Mouse (Mus musculus): ENCODE data around the gene Haus5. TPM values are rescaled to one million over a fixed set of nuclear protein-coding genes. Genes with fewer than 3 reads are reported as not detected.

The Haus5 gene
- polyA plus RNA-seq, 1 experiment from 2014 or later: 45.2 TPM

DNA sequence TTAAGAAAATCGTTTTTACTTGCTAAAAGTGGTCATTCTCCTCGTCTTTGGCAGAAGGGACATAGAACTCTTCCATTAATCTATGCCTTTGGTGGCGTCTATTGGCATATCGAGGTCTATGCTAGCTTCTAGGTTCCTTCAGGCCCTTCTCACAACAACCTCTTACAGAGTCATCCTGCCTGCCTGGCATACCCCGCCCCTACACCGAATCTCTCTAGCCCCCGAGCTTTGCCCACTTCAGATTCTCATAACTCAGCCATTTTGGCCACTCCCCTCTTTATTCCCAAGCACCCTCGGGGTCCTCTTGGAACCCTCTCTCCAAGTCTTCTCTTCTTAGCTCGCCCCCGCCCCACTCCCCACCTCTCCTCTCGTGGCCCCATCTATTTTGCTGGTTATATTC is 527 bp upstream of the Haus5 start:
- peak overlapping the region; percentile 59 for H3K4me3 ChIP-seq
- peaks cover 10% of the 10 kb centered on the region; the same call in 1 of the 2 replicates for H3K4me1 ChIP-seq
- H3K9ac ChIP-seq: peak overlapping the region; percentile 62
- no peak overlapping the region for H3K27ac ChIP-seq
- no peaks in the 10 kb centered on the region for H3K9me3 ChIP-seq
- H3K27me3 ChIP-seq (replicated peaks): 0 out of 2 replicates have a peak, but pooled peaks cover 2% of the 10 kb centered on the region
- peaks cover 18% of the 10 kb centered on the region for H3K36me3 ChIP-seq
- peak overlapping the region; percentile 90 for H3K4me2 ChIP-seq (replicated peaks)
- WGBS: 8% methylated on average over 11 of the region's 11 CpGs
- ATAC-seq (ENCODE audit: low FRiP score, low read depth): peak; percentile 62

DNA sequence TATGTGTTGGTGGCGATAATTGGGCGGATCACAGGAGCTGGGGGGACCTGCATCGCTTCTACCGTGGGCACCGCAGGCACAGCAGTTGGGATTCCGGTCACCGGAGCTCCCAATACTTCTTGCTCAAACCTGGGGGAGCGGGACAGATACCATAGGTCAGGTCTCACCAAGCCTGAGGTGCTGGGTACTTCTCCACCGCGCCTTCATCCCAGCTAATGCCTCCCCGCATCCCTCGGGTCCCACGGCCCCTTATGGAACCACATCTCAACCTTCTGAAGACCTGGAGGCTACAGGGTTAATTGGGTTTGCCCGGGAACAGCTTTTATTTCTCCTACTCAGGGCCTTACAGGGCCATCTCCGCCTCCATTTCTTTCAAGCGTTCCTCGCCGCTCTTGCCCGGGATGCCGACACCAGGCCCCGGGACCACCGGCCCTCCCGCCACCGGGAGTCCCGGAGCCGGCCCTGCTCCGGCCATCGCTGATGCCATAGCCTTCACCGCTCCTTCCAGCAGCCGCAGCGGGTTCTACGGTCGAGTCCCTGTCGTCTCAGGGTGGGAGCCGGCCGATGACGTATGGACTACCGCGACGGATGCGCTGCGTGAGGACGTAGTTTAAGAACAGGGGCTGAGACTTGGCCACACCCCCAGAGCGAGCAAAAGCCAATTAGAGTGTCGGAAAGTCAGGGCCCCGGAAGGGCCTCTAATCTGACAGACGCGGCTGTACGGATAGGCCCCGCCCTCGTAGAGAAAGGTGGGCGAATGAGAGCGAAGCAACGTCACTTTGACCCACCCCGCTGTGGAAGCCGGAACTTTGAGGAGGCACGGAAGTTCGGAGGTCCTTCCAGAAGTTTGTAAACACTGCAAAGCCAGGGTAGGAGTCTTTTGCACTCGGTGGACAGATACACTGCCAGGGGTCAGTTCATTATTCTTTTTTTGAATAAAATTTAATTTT is 14.9 kb downstream of the Haus5 start, which contains the start of gene Rbm42:
Gene Rbm42, minus strand, starts transcription at position 727 of the 950 bp plus-strand sequence.
- H3K9ac ChIP-seq: peak within 1 kb of the TSS; percentile 91
- H3K4me1 ChIP-seq: peaks cover 13% of the 10 kb centered on the region
- peak within 1 kb of the TSS; percentile 98 for H3K4me2 ChIP-seq (replicated peaks)
- peak within 1 kb of the TSS; percentile 88 for H3K4me3 ChIP-seq
- peak; percentile 99 for ATAC-seq (ENCODE audit: low FRiP score, low read depth)
- H3K27ac ChIP-seq: peak within 1 kb of the TSS; percentile 16; the same call in 1 of the 2 replicates
- H3K27me3 ChIP-seq (replicated peaks): no peaks in the 10 kb centered on the region
- no peaks in the 10 kb centered on the region for H3K9me3 ChIP-seq
- H3K36me3 ChIP-seq: peaks cover 57% of the 10 kb centered on the region
- 2% methylated on average over 59 of the region's 59 CpGs for WGBS

DNA sequence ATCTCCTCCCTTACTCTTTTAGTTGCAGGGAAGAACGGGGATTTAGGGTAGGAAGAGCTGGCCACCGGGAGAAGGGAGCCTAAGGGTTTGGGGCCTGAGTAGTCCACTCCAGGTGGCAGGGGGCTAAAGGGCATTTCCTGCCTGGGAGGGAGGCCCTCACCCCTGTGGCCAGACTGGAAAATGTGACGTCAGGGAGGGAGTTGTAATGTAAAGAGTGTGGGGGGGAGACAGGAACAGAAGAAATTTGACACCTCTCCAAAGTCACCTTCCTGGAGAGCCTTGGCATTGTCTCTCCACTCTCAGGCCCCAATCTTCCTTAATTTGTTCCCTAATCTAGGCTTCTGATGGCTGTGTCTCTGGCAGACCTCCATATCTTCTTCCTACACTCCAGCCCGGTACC is 25.7 kb downstream of the Haus5 start:
- Histone ChIP-seq H3K4me2 (replicated peaks) (no peak overlapping the region), H3K4me3 (no peak overlapping the region), H3K36me3 (peaks cover 45% of the 10 kb centered on the region), H3K9me3 (no peaks in the 10 kb centered on the region), H3K9ac (no peak overlapping the region), H3K27me3 (replicated peaks) (peaks cover 27% of the 10 kb centered on the region), H3K27ac (no peak overlapping the region), H3K4me1 (0 out of 2 replicates have a peak, but pooled peaks cover 5% of the 10 kb centered on the region)
- no peak for ATAC-seq (ENCODE audit: low FRiP score, low read depth)
- WGBS: 23% methylated on average over 4 of the region's 4 CpGs

DNA sequence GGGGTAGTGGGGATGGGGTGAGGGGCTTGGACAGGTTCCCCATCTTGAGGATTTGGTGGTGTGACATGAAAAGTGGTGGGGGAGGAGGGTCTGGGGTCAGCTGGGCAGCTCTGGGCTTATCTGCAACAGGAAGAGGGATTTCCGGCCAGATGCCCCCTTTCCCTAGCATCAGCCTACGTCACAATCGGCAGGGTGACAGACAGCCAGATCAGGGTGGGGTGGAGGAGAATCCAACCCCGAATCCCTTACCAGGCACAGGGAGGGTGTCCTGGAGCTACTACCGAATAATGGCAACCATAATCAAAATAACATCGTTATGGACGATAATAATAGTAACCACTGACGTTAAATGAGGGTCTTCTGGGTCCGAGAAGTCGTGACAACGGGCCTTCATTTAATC is 28.4 kb downstream of the Haus5 start:
- peaks cover 18% of the 10 kb centered on the region for H3K36me3 ChIP-seq
- no peak overlapping the region for H3K9ac ChIP-seq
- no peaks in the 10 kb centered on the region for H3K9me3 ChIP-seq
- no peak overlapping the region for H3K4me3 ChIP-seq
- no peak overlapping the region for H3K4me2 ChIP-seq (replicated peaks)
- H3K27ac ChIP-seq: no peak overlapping the region
- 28% methylated on average over 11 of the region's 11 CpGs for WGBS
- 0 out of 2 replicates have a peak, but pooled peaks cover 5% of the 10 kb centered on the region for H3K4me1 ChIP-seq
- H3K27me3 ChIP-seq (replicated peaks): peaks cover 52% of the 10 kb centered on the region
- no peak for ATAC-seq (ENCODE audit: low FRiP score, low read depth)

DNA sequence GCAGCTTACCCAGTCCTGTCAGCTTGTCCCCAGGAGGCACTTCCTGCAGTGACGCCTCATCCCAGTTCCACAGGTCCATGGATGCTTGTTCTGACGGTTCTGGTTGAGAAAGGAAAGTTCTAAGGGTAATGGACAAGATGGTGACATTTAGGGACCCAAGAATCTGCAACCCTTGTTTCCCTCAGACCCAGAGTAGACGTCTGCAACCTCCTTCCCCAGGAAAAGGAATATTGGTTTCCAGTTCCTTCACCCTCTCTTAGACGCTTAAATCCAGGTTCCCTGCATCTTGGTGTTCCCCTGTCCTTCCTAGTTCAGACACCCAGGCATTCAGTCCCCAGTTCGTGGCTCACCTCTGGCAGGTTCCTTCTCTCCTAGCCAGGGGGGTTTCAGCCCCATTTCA is 29.0 kb downstream of the Haus5 start, which contains the start of gene Etv2:
Gene Etv2, minus strand, starts transcription at position 101 of the 400 bp plus-strand sequence.
- ATAC-seq (ENCODE audit: low FRiP score, low read depth): no peak
- Histone ChIP-seq H3K4me3 (peak within 1 kb of the TSS; percentile 16; the same call in 1 of the 2 replicates), H3K4me2 (replicated peaks) (peak within 1 kb of the TSS; percentile 40), H3K27me3 (replicated peaks) (peaks cover 57% of the 10 kb centered on the region), H3K9ac (no peak within 1 kb of the TSS; the same call in 1 of the 2 replicates), H3K36me3 (peaks cover 11% of the 10 kb centered on the region), H3K9me3 (no peaks in the 10 kb centered on the region), H3K27ac (no peak within 1 kb of the TSS), H3K4me1 (0 out of 2 replicates have a peak, but pooled peaks cover 5% of the 10 kb centered on the region)
- WGBS: 4% methylated on average over 5 of the region's 5 CpGs

DNA sequence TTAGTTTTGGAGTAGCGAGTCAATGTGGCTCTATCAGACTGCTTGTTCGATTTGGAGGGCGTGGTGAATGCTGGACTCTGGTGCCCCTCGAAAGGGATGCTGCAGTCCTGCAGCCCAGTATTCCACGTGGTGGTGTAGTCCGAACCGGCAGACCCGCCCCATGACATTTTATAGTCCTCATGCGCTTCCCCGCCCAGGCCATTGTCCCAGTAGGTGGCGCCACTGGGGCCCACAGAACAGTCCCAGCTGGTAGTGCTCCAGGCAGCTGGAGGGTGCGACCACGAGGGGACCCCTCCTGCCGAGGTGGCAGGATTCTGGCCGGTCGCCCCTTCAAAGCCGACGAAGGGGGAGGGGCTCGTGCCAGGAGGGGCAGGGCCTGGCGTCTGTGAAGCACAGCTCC is 30.2 kb downstream of the Haus5 start:
- Histone ChIP-seq H3K4me3 (peak overlapping the region; percentile 16; the same call in 1 of the 2 replicates), H3K9ac (no peak overlapping the region; the same call in 1 of the 2 replicates), H3K4me1 (0 out of 2 replicates have a peak, but pooled peaks cover 5% of the 10 kb centered on the region), H3K36me3 (0 out of 2 replicates have a peak, but pooled peaks cover under 1% of the 10 kb centered on the region), H3K27me3 (replicated peaks) (peaks cover 54% of the 10 kb centered on the region), H3K27ac (no peak overlapping the region), H3K9me3 (no peaks in the 10 kb centered on the region), H3K4me2 (replicated peaks) (peak overlapping the region; percentile 40)
- ATAC-seq (ENCODE audit: low FRiP score, low read depth): peak; percentile 41; the same call in 1 of the 2 replicates
- WGBS: under 1% methylated on average over 20 of the region's 20 CpGs

DNA sequence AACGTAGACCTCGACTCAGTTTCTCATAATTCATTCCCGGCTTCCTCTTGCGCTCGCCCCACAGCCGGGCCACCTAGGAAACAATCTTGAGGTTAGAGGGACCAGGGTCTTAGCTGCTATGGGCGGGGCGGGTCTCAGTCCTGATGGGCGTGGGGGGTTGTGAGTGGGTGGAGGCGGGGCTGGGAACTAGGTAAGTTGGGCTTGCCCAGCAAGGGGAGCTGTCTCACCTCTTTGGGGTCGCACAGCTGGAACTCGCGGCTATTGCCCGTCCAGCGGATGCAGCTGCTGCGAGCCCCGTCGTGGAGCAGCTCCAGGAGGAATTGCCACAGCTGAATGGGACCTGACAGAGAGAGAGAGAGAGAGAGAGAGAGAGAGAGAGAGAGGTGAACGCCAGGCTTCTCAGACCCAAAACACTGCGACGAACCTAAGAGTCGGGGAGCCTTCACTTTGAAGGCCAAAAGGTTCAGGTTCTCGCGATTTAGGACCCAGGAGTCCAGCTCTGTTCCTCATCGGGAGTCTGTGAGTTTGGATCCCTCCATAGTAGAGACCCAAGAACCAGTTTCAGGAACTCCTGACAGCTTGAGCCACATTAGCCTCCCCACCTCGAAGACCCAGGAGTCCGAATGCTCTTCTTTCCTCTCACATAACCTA is 30.9 kb downstream of the Haus5 start:
- Histone ChIP-seq H3K27me3 (replicated peaks) (peaks cover 54% of the 10 kb centered on the region), H3K36me3 (no peaks in the 10 kb centered on the region), H3K9ac (no peak overlapping the region), H3K27ac (no peak overlapping the region), H3K4me1 (0 out of 2 replicates have a peak, but pooled peaks cover 5% of the 10 kb centered on the region), H3K4me2 (replicated peaks) (peak overlapping the region; percentile 40; the same call in 1 of the 2 replicates), H3K4me3 (no peak overlapping the region; the same call in 1 of the 2 replicates), H3K9me3 (no peaks in the 10 kb centered on the region)
- WGBS: 4% methylated on average over 27 of the region's 27 CpGs
- no peak for ATAC-seq (ENCODE audit: low FRiP score, low read depth)

DNA sequence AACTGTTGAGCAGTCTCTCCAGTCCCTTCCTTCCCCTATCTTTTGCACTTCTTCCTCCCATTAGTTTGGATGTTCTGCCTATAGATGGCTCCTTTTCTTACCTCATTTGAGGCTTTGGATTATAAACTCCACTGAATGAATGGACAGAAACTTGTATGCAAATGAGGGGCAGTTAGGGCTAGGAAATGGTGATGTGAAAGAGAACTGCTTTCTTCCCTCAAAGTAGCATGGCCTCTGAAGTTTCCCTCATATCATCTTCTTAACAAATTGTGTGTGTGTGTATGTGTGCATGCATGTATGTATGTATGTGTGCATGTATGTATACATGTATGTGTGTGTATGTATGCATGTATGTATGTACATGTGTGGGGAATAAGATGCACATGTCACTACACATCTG is 35.8 kb downstream of the Haus5 start:
- Histone ChIP-seq H3K4me1 (peaks cover 11% of the 10 kb centered on the region), H3K27me3 (replicated peaks) (peaks cover 29% of the 10 kb centered on the region), H3K4me2 (replicated peaks) (no peak overlapping the region), H3K27ac (no peak overlapping the region), H3K36me3 (peaks cover 8% of the 10 kb centered on the region; the same call in 1 of the 2 replicates), H3K4me3 (no peak overlapping the region), H3K9ac (no peak overlapping the region), H3K9me3 (no peaks in the 10 kb centered on the region)
- ATAC-seq (ENCODE audit: low FRiP score, low read depth): no peak

DNA sequence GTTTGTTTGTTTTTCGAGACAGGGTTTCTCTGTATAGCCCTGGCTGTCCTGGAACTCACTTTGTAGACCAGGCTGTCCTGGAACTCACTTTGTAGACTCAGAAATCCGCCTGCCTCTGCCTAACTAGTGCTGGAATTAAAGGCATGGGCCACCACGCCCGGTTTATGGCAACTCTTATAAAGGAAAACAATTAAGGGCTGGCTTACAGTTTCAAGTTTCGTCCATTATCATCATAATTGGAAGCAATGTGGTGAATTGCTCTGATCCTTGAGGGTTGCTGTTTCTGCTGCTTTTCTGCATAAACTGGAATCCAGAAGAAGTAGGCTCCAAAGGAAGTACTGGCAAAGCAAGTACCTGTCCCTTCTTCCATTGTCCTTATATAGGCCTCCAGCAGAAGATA is 38.1 kb downstream of the Haus5 start:
- H3K9me3 ChIP-seq: no peaks in the 10 kb centered on the region
- WGBS: 90% methylated on average over 5 of the region's 5 CpGs
- peaks cover 6% of the 10 kb centered on the region; the same call in 1 of the 2 replicates for H3K27me3 ChIP-seq (replicated peaks)
- peaks cover 11% of the 10 kb centered on the region for H3K4me1 ChIP-seq
- H3K4me3 ChIP-seq: no peak overlapping the region
- H3K36me3 ChIP-seq: peaks cover 31% of the 10 kb centered on the region
- H3K9ac ChIP-seq: no peak overlapping the region
- H3K27ac ChIP-seq: no peak overlapping the region
- H3K4me2 ChIP-seq (replicated peaks): no peak overlapping the region; the same call in 1 of the 2 replicates
- no peak for ATAC-seq (ENCODE audit: low FRiP score, low read depth)

DNA sequence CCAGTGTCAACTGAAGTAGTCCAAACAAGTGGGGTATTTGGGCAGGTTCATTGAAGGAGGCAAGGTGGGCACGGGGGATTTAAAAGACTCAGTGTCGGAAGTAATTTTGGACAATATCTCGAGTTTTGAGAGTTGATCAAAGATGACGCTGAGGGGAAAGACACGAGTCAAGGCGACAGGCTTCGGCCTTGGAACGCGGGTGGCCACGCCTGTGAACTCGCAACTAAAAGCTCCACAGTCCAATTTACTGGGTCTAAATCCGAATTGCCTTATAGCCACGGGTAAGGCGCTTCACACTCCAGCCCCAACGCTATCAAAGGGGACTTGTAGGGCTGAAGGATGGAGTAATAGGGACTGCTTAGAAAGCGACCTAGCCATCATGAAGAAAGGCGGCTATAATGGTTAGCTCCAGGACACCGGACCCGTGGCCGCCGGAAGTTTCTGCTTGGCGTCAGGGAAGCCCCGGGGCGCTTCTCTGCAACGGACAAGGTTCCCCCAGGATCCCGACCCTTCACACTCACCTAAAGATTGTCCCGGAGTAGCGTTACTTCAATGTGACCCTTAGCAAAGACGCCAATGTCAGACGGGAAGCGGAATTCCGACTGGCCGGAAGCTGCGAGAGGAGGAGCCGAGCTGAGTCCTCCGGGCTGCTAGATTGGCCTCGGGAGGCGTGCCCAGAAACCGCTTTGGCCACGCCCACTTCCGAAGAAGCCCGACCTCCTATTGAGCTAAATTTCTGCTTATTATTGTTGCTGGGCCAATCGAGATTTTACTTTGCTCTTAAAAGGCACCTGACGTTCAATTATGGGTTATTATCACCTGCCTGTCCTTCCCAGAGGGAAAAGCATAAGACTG is 39.0 kb downstream of the Haus5 start, which contains the start of gene Cox6b1:
Gene Cox6b1, minus strand, starts transcription at position 622 of the 855 bp plus-strand sequence.
- H3K9me3 ChIP-seq: no peaks in the 10 kb centered on the region
- peak; percentile 86 for ATAC-seq (ENCODE audit: low FRiP score, low read depth)
- peaks cover 37% of the 10 kb centered on the region for H3K36me3 ChIP-seq
- H3K27ac ChIP-seq: no peak within 1 kb of the TSS
- peak within 1 kb of the TSS; percentile 83 for H3K9ac ChIP-seq
- WGBS: 2% methylated on average over 44 of the region's 44 CpGs
- H3K4me2 ChIP-seq (replicated peaks): peak within 1 kb of the TSS; percentile 91
- H3K4me1 ChIP-seq: peaks cover 11% of the 10 kb centered on the region
- no peaks in the 10 kb centered on the region for H3K27me3 ChIP-seq (replicated peaks)
- H3K4me3 ChIP-seq: peak within 1 kb of the TSS; percentile 82

DNA sequence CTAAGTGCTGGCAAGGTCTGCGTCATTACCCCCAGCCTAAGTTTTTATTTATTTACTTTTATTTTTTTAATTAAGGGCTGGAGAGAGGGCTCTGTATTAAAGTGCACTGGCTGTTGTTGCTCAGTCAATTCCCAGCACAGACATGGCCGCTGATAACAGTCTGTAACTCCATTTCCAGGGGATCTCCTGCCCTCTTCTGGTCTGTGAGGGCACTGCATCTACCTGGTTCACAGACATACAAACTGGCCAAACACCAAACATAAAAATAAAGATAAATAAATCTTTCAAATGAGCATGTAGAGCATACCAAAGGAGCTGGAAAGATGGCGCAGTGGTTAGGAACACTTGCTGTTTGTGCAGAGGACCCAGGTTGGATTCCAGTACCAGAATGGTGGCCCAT is 45.6 kb downstream of the Haus5 start:
- Histone ChIP-seq H3K4me3 (no peak overlapping the region), H3K4me1 (no peaks in the 10 kb centered on the region), H3K36me3 (peaks cover 78% of the 10 kb centered on the region), H3K4me2 (replicated peaks) (no peak overlapping the region), H3K27ac (no peak overlapping the region), H3K27me3 (replicated peaks) (no peaks in the 10 kb centered on the region), H3K9ac (no peak overlapping the region), H3K9me3 (no peaks in the 10 kb centered on the region)
- WGBS: 89% methylated on average over 3 of the region's 3 CpGs
- no peak for ATAC-seq (ENCODE audit: low FRiP score, low read depth)

Measured in neural tube, embryonic 12.5 days (tissue).